Mouse (Mus musculus): ENCODE data around the gene Hps6. TPM values are rescaled to one million over a fixed set of nuclear protein-coding genes. Genes with fewer than 3 reads are reported as not detected.

Gene Hps6
- polyA plus RNA-seq, 1 experiment from 2014 or later = 5.2 TPM

DNA sequence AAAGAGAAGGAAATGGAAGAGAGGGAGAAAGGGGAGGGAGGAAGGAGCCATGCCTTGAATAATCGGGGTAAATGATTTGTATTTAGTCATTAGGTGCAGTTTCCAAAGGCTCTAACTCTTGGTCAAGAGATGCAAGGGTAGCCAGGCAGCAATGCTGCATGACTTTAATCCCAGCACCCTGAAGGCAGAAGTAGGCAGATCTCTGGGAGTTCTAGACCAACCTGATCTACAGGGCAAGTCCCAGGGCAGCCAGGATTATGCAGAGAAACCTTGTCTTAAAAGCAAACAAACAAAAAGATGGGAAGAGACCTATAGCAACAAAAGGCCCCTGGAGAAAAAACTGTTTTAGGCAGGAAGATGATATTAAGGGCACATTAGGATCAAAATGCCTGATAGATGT lies 3.9 kb upstream of the Hps6 start:
- H3K4me1 ChIP-seq = peaks cover 14% of the 10 kb centered on the region
- no peak overlapping the region for H3K9ac ChIP-seq
- no peak overlapping the region for H3K27ac ChIP-seq
- H3K27me3 ChIP-seq (replicated peaks) = peaks cover 8% of the 10 kb centered on the region
- H3K9me3 ChIP-seq = no peaks in the 10 kb centered on the region
- WGBS = 79% methylated on average over 1 of the region's 1 CpGs
- no peak overlapping the region for H3K4me3 ChIP-seq
- peaks cover 5% of the 10 kb centered on the region; the same call in 1 of the 2 replicates for H3K36me3 ChIP-seq
- no peak overlapping the region for H3K4me2 ChIP-seq (replicated peaks)
- ATAC-seq (ENCODE audit: low FRiP score, low read depth) = no peak

DNA sequence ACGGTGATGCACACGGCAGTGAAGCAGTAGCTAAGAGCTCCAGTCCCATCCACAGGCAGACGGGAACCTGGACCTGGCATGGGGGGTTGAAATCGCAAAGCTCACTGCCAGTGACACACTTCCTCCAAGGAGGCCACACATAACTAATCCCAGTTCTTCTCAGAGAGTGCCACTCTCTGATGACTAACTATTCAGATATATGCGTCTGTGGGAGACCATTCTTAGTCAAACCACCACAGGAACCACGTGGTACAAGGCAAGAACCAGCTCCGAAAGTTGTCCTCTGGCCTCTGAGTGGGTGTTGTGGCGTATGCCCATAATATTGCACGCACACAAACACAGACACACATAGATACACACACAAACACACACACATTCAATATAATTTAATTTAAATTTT lies 1.0 kb upstream of the Hps6 start:
- no peak overlapping the region for H3K27ac ChIP-seq
- peaks cover 16% of the 10 kb centered on the region for H3K4me1 ChIP-seq
- 83% methylated on average over 9 of the region's 9 CpGs for WGBS
- H3K4me2 ChIP-seq (replicated peaks) = no peak overlapping the region
- H3K27me3 ChIP-seq (replicated peaks) = peaks cover 17% of the 10 kb centered on the region
- ATAC-seq (ENCODE audit: low FRiP score, low read depth) = no peak
- H3K9me3 ChIP-seq = no peaks in the 10 kb centered on the region
- no peak overlapping the region for H3K4me3 ChIP-seq
- no peaks in the 10 kb centered on the region for H3K36me3 ChIP-seq
- no peak overlapping the region for H3K9ac ChIP-seq

DNA sequence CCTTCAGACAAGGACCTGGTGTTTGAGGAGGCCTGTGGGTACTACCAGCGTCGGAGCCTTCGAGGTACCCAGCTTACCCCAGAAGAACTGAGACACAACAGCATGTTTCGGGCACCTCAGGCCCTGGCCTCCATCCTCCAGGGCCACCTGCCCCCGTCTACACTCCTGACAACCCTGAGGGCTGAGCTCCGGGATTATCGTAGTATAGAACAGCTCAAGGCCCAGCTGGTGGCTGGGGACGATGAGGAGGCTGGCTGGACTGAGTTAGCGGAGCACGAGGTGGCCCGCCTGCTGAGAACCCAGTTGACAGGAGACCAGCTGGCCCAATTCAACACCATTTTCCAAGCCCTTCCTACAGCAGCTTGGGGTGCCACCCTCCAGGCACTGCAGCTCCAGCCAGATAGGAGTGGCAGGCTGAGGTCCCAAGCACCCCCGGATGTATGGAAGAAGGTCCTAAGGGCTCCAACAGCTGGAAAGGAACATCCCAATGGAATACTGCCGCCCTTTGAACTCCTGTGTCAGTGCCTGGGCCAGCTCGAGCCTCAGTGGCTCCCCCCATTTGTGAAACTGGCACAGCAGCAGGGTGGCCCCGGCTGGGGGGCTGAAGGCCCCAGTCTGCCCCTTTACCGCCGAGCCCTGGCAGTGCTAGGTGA lies 1.6 kb downstream of the Hps6 start:
- no peak for ATAC-seq (ENCODE audit: low FRiP score, low read depth)
- Histone ChIP-seq H3K27me3 (replicated peaks) (peaks cover 17% of the 10 kb centered on the region), H3K9ac (no peak overlapping the region), H3K4me2 (replicated peaks) (no peak overlapping the region), H3K4me1 (peaks cover 16% of the 10 kb centered on the region), H3K27ac (no peak overlapping the region), H3K36me3 (no peaks in the 10 kb centered on the region), H3K9me3 (no peaks in the 10 kb centered on the region), H3K4me3 (no peak overlapping the region)
- 72% methylated on average over 17 of the region's 17 CpGs for WGBS

DNA sequence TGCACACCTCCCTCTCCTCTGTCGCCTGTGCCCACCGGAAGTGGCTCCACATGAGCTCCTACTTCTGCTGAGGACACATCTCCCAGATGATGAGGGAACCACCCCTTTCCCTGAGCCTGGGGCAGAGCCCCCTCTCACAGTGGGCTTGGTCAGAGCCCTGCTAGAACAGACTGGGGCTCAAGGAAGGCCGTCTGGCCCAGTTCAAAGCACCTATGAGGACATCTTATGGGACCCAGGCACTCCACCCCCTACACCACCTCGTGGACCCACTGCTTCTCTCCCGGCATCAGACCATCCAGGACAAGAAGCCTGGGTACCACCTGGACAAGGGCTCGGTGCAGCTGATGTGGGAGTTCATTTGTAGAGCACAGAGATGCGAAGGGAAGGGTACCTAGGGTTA lies 2.4 kb downstream of the Hps6 start:
- Histone ChIP-seq H3K4me2 (replicated peaks) (no peak overlapping the region), H3K9ac (no peak overlapping the region), H3K27ac (no peak overlapping the region), H3K4me1 (peaks cover 16% of the 10 kb centered on the region), H3K9me3 (no peaks in the 10 kb centered on the region), H3K36me3 (no peaks in the 10 kb centered on the region), H3K4me3 (no peak overlapping the region), H3K27me3 (replicated peaks) (peaks cover 17% of the 10 kb centered on the region)
- no peak for ATAC-seq (ENCODE audit: low FRiP score, low read depth)
- WGBS = 83% methylated on average over 7 of the region's 7 CpGs

DNA sequence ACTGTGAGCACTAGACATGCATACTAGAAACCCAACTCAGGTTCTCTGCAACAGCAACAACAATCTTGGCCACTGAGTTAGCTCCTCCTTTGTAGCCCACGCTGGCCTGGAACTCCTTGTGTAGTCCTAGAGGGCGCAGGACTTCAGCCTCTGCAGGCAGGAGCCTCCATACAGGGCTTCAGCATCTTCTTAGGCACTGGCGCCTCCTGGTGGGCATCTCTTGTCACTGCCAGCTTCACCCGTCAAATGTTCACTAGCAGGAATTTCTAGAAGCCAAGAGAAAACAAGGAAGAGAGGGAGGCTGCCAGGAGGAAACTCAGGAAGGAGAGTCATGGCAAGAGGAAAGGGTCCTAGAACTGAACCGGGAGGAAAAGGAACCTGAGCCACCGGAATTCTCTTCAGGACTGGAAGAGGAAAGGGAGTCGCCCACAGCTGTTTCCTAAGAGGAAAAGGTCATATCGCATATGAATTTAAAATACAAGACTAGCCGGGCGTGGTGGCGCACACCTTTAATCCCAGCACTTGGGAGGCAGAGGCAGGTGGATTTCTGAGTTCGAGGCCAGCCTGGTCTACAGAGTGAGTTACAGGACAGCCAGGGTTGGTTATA lies 11.4 kb downstream of the Hps6 start:
- Histone ChIP-seq H3K9ac (no peak overlapping the region), H3K36me3 (no peaks in the 10 kb centered on the region), H3K4me1 (no peaks in the 10 kb centered on the region), H3K27ac (no peak overlapping the region), H3K27me3 (replicated peaks) (no peaks in the 10 kb centered on the region), H3K4me3 (no peak overlapping the region), H3K4me2 (replicated peaks) (no peak overlapping the region), H3K9me3 (no peaks in the 10 kb centered on the region)
- 0 out of 2 replicates have a peak, but pooled peaks have one; percentile 61 for ATAC-seq (ENCODE audit: low FRiP score, low read depth)
- WGBS = 42% methylated on average over 12 of the region's 12 CpGs

DNA sequence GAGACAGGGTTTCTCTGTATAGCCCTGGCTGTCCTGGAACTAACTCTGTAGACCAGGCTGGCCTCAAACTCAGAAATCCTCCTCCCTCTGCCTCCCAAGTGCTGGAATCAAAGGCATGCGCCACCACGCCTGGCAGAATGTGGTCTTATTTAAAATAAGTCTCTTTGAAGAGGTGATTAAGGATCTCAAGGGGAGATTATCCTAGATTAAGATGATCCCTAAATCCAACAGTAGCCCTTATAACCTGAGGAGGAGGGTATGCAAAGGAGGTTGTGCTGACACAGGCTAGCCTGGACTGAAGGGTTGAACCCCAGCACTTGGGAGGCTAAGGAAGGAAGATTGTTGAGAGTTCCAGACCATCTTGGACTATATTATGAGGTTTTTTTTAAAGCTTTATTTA lies 12.7 kb downstream of the Hps6 start:
- Histone ChIP-seq H3K9me3 (no peaks in the 10 kb centered on the region), H3K27me3 (replicated peaks) (no peaks in the 10 kb centered on the region), H3K4me3 (no peak overlapping the region), H3K4me2 (replicated peaks) (no peak overlapping the region), H3K36me3 (no peaks in the 10 kb centered on the region), H3K9ac (no peak overlapping the region), H3K27ac (no peak overlapping the region), H3K4me1 (no peaks in the 10 kb centered on the region)
- no peak for ATAC-seq (ENCODE audit: low FRiP score, low read depth)
- whole genome bisulfite sequencing = 84% methylated on average over 2 of the region's 2 CpGs

DNA sequence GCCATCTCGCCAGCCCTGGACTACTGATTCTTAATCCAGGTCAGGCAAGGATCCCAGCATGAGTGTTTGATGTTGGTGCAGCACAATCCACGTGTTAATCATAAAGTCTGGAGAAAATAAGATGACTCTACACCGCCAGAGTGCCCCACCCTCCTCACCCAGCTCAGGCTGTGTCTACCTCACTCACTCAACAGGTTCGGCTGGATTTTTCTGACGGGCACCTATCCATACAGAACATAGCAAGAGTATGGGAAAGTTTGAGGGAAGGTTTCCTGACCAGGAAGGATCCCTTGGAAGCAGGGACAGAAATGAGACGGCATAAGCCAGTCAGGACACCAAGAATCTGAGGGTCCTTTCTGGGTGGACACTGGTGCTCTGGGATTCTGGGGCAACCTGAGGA lies 21.7 kb downstream of the Hps6 start:
- ATAC-seq (ENCODE audit: low FRiP score, low read depth) = no peak
- Histone ChIP-seq H3K9me3 (no peaks in the 10 kb centered on the region; the same call in 1 of the 2 replicates), H3K27ac (no peak overlapping the region), H3K4me1 (no peaks in the 10 kb centered on the region), H3K27me3 (replicated peaks) (no peaks in the 10 kb centered on the region), H3K4me3 (no peak overlapping the region), H3K36me3 (no peaks in the 10 kb centered on the region), H3K4me2 (replicated peaks) (no peak overlapping the region), H3K9ac (no peak overlapping the region)
- WGBS = 87% methylated on average over 6 of the region's 6 CpGs

DNA sequence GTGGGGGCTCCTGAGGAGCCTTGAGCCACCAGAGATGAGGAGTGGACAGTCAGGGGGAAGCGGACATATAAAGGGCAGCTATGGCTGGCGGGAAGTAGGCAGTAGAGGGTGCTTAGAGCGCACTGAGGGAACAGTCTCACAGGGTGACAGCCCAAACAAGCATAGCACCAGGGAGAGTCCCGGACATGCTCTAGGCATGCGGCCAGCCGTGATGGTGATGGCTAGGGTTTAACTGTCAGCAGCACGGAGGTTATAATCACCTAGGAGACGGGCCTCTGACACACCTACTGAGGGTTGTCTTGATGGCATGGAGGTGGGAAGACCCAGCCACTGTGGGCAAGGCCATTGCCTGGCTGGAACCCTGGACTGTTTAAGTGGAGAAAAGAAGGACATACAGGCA lies 23.3 kb downstream of the Hps6 start:
- H3K9me3 ChIP-seq = no peaks in the 10 kb centered on the region; the same call in 1 of the 2 replicates
- H3K9ac ChIP-seq = no peak overlapping the region
- no peak overlapping the region for H3K4me2 ChIP-seq (replicated peaks)
- no peak overlapping the region for H3K27ac ChIP-seq
- WGBS = 73% methylated on average over 8 of the region's 8 CpGs
- H3K4me3 ChIP-seq = no peak overlapping the region
- no peaks in the 10 kb centered on the region for H3K4me1 ChIP-seq
- ATAC-seq (ENCODE audit: low FRiP score, low read depth) = no peak
- H3K27me3 ChIP-seq (replicated peaks) = no peaks in the 10 kb centered on the region
- peaks cover 12% of the 10 kb centered on the region for H3K36me3 ChIP-seq

DNA sequence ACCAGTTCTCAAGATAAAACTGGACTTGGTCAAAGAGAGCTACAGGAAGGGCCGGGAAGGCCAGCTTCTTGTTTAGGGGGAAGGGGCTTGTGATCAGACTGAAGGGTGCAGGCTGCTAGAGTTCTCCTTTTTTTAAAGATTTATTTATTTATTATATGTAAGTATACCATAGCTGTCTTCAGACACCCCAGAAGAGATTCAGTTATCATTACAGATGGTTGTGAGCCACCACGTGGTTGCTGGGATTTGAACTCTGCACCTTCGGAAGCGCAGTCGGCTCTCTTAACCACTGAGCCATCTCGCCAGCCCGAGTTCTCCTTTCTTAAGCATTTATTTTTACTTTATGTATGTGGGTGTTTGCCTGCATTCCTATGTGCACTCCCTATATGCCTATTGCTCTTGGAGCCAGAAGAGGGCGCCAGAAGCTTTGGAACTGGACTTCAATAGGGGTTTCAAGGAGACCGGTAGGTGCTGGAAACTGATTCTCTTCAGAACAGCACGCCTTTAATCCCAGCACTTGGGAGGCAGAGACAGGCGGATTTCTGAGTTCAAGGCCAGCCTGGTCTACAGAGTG lies 25.5 kb downstream of the Hps6 start:
- 76% methylated on average over 11 of the region's 11 CpGs for WGBS
- Histone ChIP-seq H3K9ac (no peak overlapping the region), H3K4me3 (no peak overlapping the region)

DNA sequence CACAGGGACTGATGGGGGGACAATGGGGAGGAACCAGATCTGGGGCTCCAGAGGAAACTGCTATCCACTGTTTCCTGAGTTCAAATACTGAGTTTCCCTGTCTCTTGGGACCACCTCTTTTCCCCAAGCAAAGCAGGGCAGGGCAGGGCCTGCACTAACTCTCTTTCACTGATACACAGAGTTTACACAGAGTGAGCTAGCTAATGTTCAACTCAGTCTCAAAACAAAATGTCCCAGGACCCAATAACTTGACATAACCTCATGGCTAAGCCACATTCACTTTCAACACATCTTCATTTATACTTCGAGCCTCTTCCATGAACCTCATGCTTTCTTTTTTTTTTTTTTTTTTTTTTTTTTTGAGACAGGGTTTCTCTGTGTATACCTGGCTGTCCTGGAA lies 26.3 kb downstream of the Hps6 start:
- Histone ChIP-seq H3K9me3 (no peaks in the 10 kb centered on the region; the same call in 1 of the 2 replicates), H3K27ac (no peak overlapping the region), H3K36me3 (peaks cover 43% of the 10 kb centered on the region), H3K9ac (no peak overlapping the region), H3K4me3 (no peak overlapping the region), H3K4me2 (replicated peaks) (no peak overlapping the region), H3K4me1 (no peaks in the 10 kb centered on the region), H3K27me3 (replicated peaks) (no peaks in the 10 kb centered on the region)
- 95% methylated on average over 1 of the region's 1 CpGs for WGBS
- ATAC-seq (ENCODE audit: low FRiP score, low read depth) = no peak

More for the DNA sequence above, 25.5 kb downstream of the Hps6 start:
- H3K27ac ChIP-seq = no peak overlapping the region
- H3K4me2 ChIP-seq (replicated peaks) = no peak overlapping the region
- no peak for ATAC-seq (ENCODE audit: low FRiP score, low read depth)
- no peaks in the 10 kb centered on the region for H3K27me3 ChIP-seq (replicated peaks)
- no peaks in the 10 kb centered on the region; the same call in 1 of the 2 replicates for H3K9me3 ChIP-seq
- H3K4me1 ChIP-seq = no peaks in the 10 kb centered on the region
- peaks cover 35% of the 10 kb centered on the region for H3K36me3 ChIP-seq

DNA sequence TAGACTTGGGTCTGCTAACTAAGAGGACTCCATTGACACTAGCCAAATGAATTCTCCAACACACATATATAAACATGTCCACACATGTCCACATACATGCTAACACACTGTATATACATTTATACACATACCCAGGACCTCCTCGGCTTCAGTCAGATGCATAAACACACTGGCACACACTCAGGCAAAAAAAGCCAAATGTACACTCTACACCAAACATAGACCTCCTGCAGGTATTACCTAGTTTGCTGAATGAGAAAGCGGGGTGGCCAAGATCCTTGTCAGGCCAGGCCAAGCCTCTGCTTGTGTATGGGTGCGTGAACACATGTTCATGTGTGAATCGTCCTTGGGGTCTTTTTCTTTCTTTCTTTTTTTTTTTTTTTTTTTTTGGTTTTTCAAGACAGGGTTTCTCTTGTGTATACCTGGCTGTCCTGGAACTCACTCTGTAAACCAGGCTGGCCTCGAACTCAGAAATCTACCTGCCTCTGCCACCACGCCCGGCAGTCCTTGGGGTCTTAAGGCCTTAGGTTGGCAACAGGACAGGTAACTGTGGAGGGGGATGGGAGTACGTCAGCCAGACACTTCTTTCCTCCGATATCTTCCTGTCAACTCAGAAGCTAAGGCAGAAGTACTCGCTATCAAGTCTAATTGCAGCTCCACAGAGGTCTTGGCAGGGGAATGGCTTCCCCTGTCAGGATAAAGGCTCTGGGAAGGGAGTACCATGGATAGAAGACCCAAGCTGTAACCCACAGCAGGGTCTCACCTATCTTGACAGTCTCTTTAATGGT lies 27.1 kb downstream of the Hps6 start:
- 95% methylated on average over 10 of the region's 10 CpGs for WGBS
- no peaks in the 10 kb centered on the region; the same call in 1 of the 2 replicates for H3K9me3 ChIP-seq
- no peaks in the 10 kb centered on the region for H3K4me1 ChIP-seq
- H3K27me3 ChIP-seq (replicated peaks) = no peaks in the 10 kb centered on the region
- ATAC-seq (ENCODE audit: low FRiP score, low read depth) = no peak
- no peak overlapping the region for H3K4me3 ChIP-seq
- no peak overlapping the region for H3K9ac ChIP-seq
- no peak overlapping the region for H3K27ac ChIP-seq
- peaks cover 51% of the 10 kb centered on the region for H3K36me3 ChIP-seq
- no peak overlapping the region for H3K4me2 ChIP-seq (replicated peaks)
